ENCODE assay signal across 15 mouse cellular contexts in genomic region chr8:30152921-30153320, GRCm38 (mm10).
"Had no signal": no experiment of that assay in that cellular context is flagged by ENCODE, and none has a peak within 500 bp of the region (broad histone marks: within the 10 kb centered on the region; RNA-seq: fewer than 3 reads in every experiment).

No protein-coding gene starts in this region.

- H3K9me3 ChIP-seq: limb, embryonic 13.5 days; neural tube, embryonic 13.5 days; stomach, embryonic 15.5 days had no signal

- H3K36me3 ChIP-seq: limb, embryonic 13.5 days; neural tube, embryonic 13.5 days; stomach, embryonic 15.5 days had no signal

- H3K27ac ChIP-seq: layer of hippocampus, adult 2 months; limb, embryonic 13.5 days; liver, embryonic 14.5 days; neural tube, embryonic 13.5 days; stomach, embryonic 15.5 days had no signal

- H3K9ac ChIP-seq: limb, embryonic 13.5 days; liver, embryonic 14.5 days; neural tube, embryonic 13.5 days; stomach, embryonic 15.5 days had no signal

- H3K4me3 ChIP-seq: layer of hippocampus, adult 2 months; limb, embryonic 13.5 days; neural tube, embryonic 13.5 days; stomach, embryonic 15.5 days had no signal

- H3K27me3 ChIP-seq: limb, embryonic 13.5 days; neural tube, embryonic 13.5 days; stomach, embryonic 15.5 days had no signal

- H3K4me2 ChIP-seq: limb, embryonic 13.5 days; neural tube, embryonic 13.5 days; stomach, embryonic 15.5 days had no signal

- H3K4me1 ChIP-seq: limb, embryonic 13.5 days; neural tube, embryonic 13.5 days; stomach, embryonic 15.5 days had no signal

- DNase-seq: kidney, adult 18-20 months; kidney, postnatal 10 days; kidney, postnatal 4 days; left cerebral cortex, postnatal 4 days; lung, adult 18-20 months; lung, postnatal 36 days; right cerebral cortex, adult 18-20 months; right cerebral cortex, postnatal 25 days; thymus, adult 2 months; thymus, postnatal 25 days had no signal
